Mouse (Mus musculus) CH12.LX (cell line): Measurements from ENCODE around the gene Ccdc155. TPM values are rescaled to one million over a fixed set of nuclear protein-coding genes. Genes with fewer than 3 reads are reported as not detected.

Experiments used
- DNase-seq: peaks from one replicate; pipeline ENCODE4 v3.0.0-alpha.2; 2013; ENCODE audit errors: extremely low read depth
- H3K27ac ChIP-seq: 2 replicates; pipeline ENCODE4 v1.5.1; 2012; ENCODE audit warnings: low read depth, mild to moderate bottlenecking, control low read depth, moderate library complexity; ENCODE audit not compliant: insufficient read depth
- H3K27me3 ChIP-seq: replicated peaks from 2 replicates; pipeline ENCODE3; 2012; ENCODE audit warnings: inconsistent platforms
- H3K36me3 ChIP-seq, 2 experiments: replicated peaks in 1 of 2; 2 replicates each; pipeline versions ENCODE3 to v1.6.1; 2012; ENCODE audit warnings: inconsistent platforms in 1 of 2, low read length in 1 of 2, mild to moderate bottlenecking in 1 of 2, mixed read lengths in 1 of 2, moderate library complexity in 1 of 2; ENCODE audit not compliant: control insufficient read depth in 1 of 2, insufficient read depth in 1 of 2
- H3K4me1 ChIP-seq, 2 experiments: 2 replicates each; pipeline ENCODE4 v1.6.1; 2012; ENCODE audit warnings: inconsistent platforms in 1 of 2, moderate library complexity in 1 of 2; ENCODE audit not compliant: insufficient read depth in 2 of 2, control insufficient read depth in 1 of 2
- H3K4me2 ChIP-seq: 2 replicates; pipeline ENCODE4 v1.6.1; 2012; ENCODE audit warnings: low read depth, mild to moderate bottlenecking, control low read depth; ENCODE audit not compliant: poor library complexity, insufficient read depth, severe bottlenecking
- H3K4me3 ChIP-seq, 3 experiments: fragments of 150-350 bp in 1 of 3; sonication (generic) in 1 of 3; replicated peaks in 1 of 3; 2 replicates each; pipeline versions ENCODE3 to v1.5.1; 2011 to 2012; ENCODE audit warnings: low read depth in 2 of 3, low read length in 2 of 3, mild to moderate bottlenecking in 2 of 3, moderate library complexity in 2 of 3, control low read depth in 1 of 3, improper control_type of control experiment in 1 of 3, inconsistent platforms in 1 of 3, mixed read lengths in 1 of 3; ENCODE audit not compliant: poor library complexity in 1 of 3
- H3K79me2 ChIP-seq: replicated peaks from 2 replicates; pipeline ENCODE4 v1.6.1; 2012; ENCODE audit warnings: mild to moderate bottlenecking, moderate library complexity; ENCODE audit not compliant: control insufficient read depth, poor library complexity, insufficient read depth, severe bottlenecking; ENCODE audit errors: extremely low read depth
- H3K9ac ChIP-seq: 2 replicates; pipeline ENCODE4 v1.6.1; 2012; ENCODE audit warnings: low read depth, mild to moderate bottlenecking, control low read depth, moderate library complexity; ENCODE audit not compliant: insufficient read depth
- H3K9me3 ChIP-seq: replicated peaks from 2 replicates; pipeline ENCODE3; 2012; ENCODE audit warnings: low read length, inconsistent platforms, mixed read lengths
- BHLHE40 ChIP-seq: IDR thresholded peaks from 2 replicates; pipeline ENCODE4 v1.6.1; 2011; ENCODE audit warnings: mild to moderate bottlenecking, low read depth, low read length, improper control_type of control experiment
- CHD1 ChIP-seq: IDR thresholded peaks from 2 replicates; pipeline ENCODE4 v1.6.1; 2012; ENCODE audit warnings: low read depth, low read length, improper control_type of control experiment, inconsistent platforms
- CHD2 ChIP-seq: IDR thresholded peaks from 2 replicates; pipeline ENCODE4 v1.6.1; 2011; ENCODE audit warnings: low read length, improper control_type of control experiment
- CTCF ChIP-seq, 2 experiments: IDR thresholded peaks in 1 of 2; conservative IDR thresholded peaks in 1 of 2; 2 replicates each; pipeline ENCODE4 v1.5.1; 2011 to 2012; ENCODE audit warnings: low read depth in 2 of 2, low read length in 2 of 2, improper control_type of control experiment in 1 of 2, inconsistent platforms in 1 of 2, mild to moderate bottlenecking in 1 of 2, moderate library complexity in 1 of 2
- ETS1 ChIP-seq: conservative IDR thresholded peaks from 2 replicates; pipeline ENCODE4 v1.6.1; 2012; ENCODE audit warnings: low read depth, mild to moderate bottlenecking, inconsistent platforms, low read length, improper control_type of control experiment, moderate library complexity
- GABPA ChIP-seq: IDR thresholded peaks from 2 replicates; pipeline ENCODE4 v1.6.1; 2012; ENCODE audit warnings: low read depth, low read length, improper control_type of control experiment, inconsistent platforms; ENCODE audit not compliant: insufficient replicate concordance
- IRF4 ChIP-seq: IDR thresholded peaks from 2 replicates; pipeline ENCODE4 v1.6.1; 2014; ENCODE audit warnings: low read depth, mild to moderate bottlenecking, inconsistent platforms, low read length, improper control_type of control experiment
- JUN ChIP-seq: IDR thresholded peaks from 2 replicates; pipeline ENCODE4 v1.6.1; 2011; ENCODE audit warnings: low read depth, mild to moderate bottlenecking, low read length, improper control_type of control experiment, moderate library complexity; ENCODE audit not compliant: insufficient read depth
- JUND ChIP-seq: conservative IDR thresholded peaks from 2 replicates; pipeline ENCODE4 v1.6.1; 2011; ENCODE audit warnings: low read depth, low read length, improper control_type of control experiment
- KAT2A ChIP-seq: IDR thresholded peaks from 2 replicates; pipeline ENCODE4 v1.6.1; 2012; ENCODE audit warnings: low read length, improper control_type of control experiment, inconsistent platforms; ENCODE audit not compliant: insufficient replicate concordance
- MAX ChIP-seq: IDR thresholded peaks from 2 replicates; pipeline ENCODE4 v1.6.1; 2011; ENCODE audit warnings: low read length, improper control_type of control experiment
- MEF2A ChIP-seq: IDR thresholded peaks from 2 replicates; pipeline ENCODE4 v1.6.1; 2014; ENCODE audit warnings: low read depth, mild to moderate bottlenecking, inconsistent platforms, low read length, improper control_type of control experiment, borderline replicate concordance
- MYC ChIP-seq: IDR thresholded peaks from 2 replicates; pipeline ENCODE4 v1.6.1; 2011; ENCODE audit warnings: low read depth, mild to moderate bottlenecking, improper control_type of control experiment, low read length
- POLR2A ChIP-seq: IDR thresholded peaks from 2 replicates; pipeline ENCODE4 v1.6.1; 2011; ENCODE audit warnings: low read depth, mild to moderate bottlenecking, improper control_type of control experiment, low read length
- RCOR1 ChIP-seq: conservative IDR thresholded peaks from 2 replicates; pipeline ENCODE4 v1.6.1; 2012; ENCODE audit warnings: low read depth, mild to moderate bottlenecking, inconsistent platforms, low read length, improper control_type of control experiment
- SIN3A ChIP-seq: IDR thresholded peaks from 2 replicates; pipeline ENCODE4 v1.6.1; 2012; ENCODE audit warnings: low read length, improper control_type of control experiment, inconsistent platforms
- UBTF ChIP-seq: IDR thresholded peaks from 2 replicates; pipeline ENCODE4 v1.6.1; 2012; ENCODE audit warnings: low read depth, mild to moderate bottlenecking, inconsistent platforms, low read length, improper control_type of control experiment, moderate library complexity
- USF1 ChIP-seq: IDR thresholded peaks from 2 replicates; pipeline ENCODE4 v1.6.1; 2014; ENCODE audit warnings: low read depth, mild to moderate bottlenecking, inconsistent platforms, low read length, improper control_type of control experiment
- ZNF384 ChIP-seq: IDR thresholded peaks from 2 replicates; pipeline ENCODE4 v1.6.1; 2012; ENCODE audit warnings: low read depth, low read length, improper control_type of control experiment, inconsistent platforms
- dilution Hi-C: fragments of 300-500 bp; cut with MboI; formaldehyde crosslinking; loops from 2 replicates; pipeline ENCODE4 v1.14.3; 2020; ENCODE audit warnings: low sequenced_read_pairs; ENCODE audit not compliant: extremely low pct_unique_long_range_greater_than_20kb, extremely low pct_ligation_motif_present
- in situ Hi-C: fragments of 300-500 bp; cut with MboI; formaldehyde crosslinking; loops from 3 replicates; pipeline ENCODE4 v1.14.3; 2019; ENCODE audit warnings: low sequenced_read_pairs, low pct_ligation_motif_present, low pct_unique_long_range_greater_than_20kb, mixed read lengths
- polyA plus RNA-seq: library from polyadenylated mRNA; unstranded; fragments of >175 nt; gene quantifications from 2 replicates; pipeline ENCODE4 v1.2.1, GENCODE M21; 2012; ENCODE audit warnings: low read depth; ENCODE audit not compliant: insufficient read length
- total RNA-seq, 2 experiments: library from RNA; depleted of rRNA; stranded (reverse); fragments of 300-350 nt in 1 of 2; fragments of >200 nt in 1 of 2; gene quantifications; 2 replicates each; pipeline ENCODE4 v1.2.3; 2012 to 2014

The Ccdc155 gene
- total and polyA plus RNA-seq, 3 experiments: not detected

- Histone ChIP-seq H3K9me3 (peaks cover 8% of the 10 kb centered on the region), H3K4me2 (peak overlapping the region; percentile 58; the same call in 1 of the 2 replicates), H3K27ac (no peak overlapping the region), H3K79me2 (no peaks in the 10 kb centered on the region), H3K27me3 (peaks cover 24% of the 10 kb centered on the region), H3K9ac (no peak overlapping the region), H3K36me3 (no peaks in the 10 kb centered on the region), H3K4me3 (no peak overlapping the region), H3K4me1 (peaks cover 9 to 33% of the 10 kb centered on the region in 2 experiments; a peak in 3 of 4 replicates)
- TF ChIP-seq CHD2 (no peak), ZNF384 (peak; percentile 6; the same call in 1 of the 2 replicates)
- dilution Hi-C loops (no loop called here), in situ Hi-C loops (no loop called here)
- DNase-seq: no peak
Observed at GRCm38 (mm10) chr7:45212356-45212755, 7.7 kb upstream of the Ccdc155 start.

- dilution Hi-C loops (no loop called here), in situ Hi-C loops (no loop called here)
- H3K9ac ChIP-seq: no peak within 1 kb of the TSS; the same call in 1 of the 2 replicates
- H3K4me1 ChIP-seq: peaks cover 6 to 28% of the 10 kb centered on the region in 2 experiments; a peak in 3 of 4 replicates
- H3K27me3 ChIP-seq: peaks cover 24% of the 10 kb centered on the region
- peak; percentile 76 for TF ChIP-seq JUND
- TF ChIP-seq IRF4: peak; percentile 82
- TF ChIP-seq KAT2A: no peak
- TF ChIP-seq MYC: 0 out of 2 replicates have a peak, but pooled peaks have one; percentile 32
- TF ChIP-seq SIN3A: 0 out of 2 replicates have a peak, but pooled peaks have one; percentile 55
- no peak for TF ChIP-seq MEF2A
- peak; percentile 41; the same call in 1 of the 2 replicates for TF ChIP-seq JUN
- peak; percentile 20; the same call in 1 of the 2 replicates for TF ChIP-seq MAX
- H3K9me3 ChIP-seq: peaks cover 11% of the 10 kb centered on the region
- H3K27ac ChIP-seq: no peak within 1 kb of the TSS
- H3K4me2 ChIP-seq: peak within 1 kb of the TSS; percentile 58; the same call in 1 of the 2 replicates
- no peaks in the 10 kb centered on the region for H3K36me3 ChIP-seq
- H3K79me2 ChIP-seq: no peaks in the 10 kb centered on the region
- DNase-seq: no peak
- peak within 1 kb of the TSS in 1 of 3 experiments; percentile 29 for H3K4me3 ChIP-seq
Observed at GRCm38 (mm10) chr7:45211851-45212251, 7.2 kb upstream of the Ccdc155 start, which contains the start of gene Dkkl1. Gene Dkkl1 (minus strand): TSS chr7:45212147.

GRCm38 (mm10) chr7:45211070-45211469 lies 6.4 kb upstream of the Ccdc155 start:
- no peaks in the 10 kb centered on the region for H3K79me2 ChIP-seq
- no peak overlapping the region for H3K4me2 ChIP-seq
- DNase-seq: no peak
- dilution Hi-C loops: no loop called here
- no peak overlapping the region for H3K9ac ChIP-seq
- TF ChIP-seq KAT2A (no peak), GABPA (no peak), RCOR1 (no peak), UBTF (no peak), POLR2A (no peak), MAX (no peak), SIN3A (no peak), USF1 (no peak), CHD1 (no peak), CTCF (conservative IDR thresholded peaks at IDR 0.05 in 1 of 2, IDR thresholded peaks at IDR 0.05 in 1 of 2; ENCODE audit: low read depth in 2 of 2, low read length in 2 of 2) (no peak), BHLHE40 (no peak), ETS1 (no peak)
- H3K4me3 ChIP-seq: no peak overlapping the region
- H3K9me3 ChIP-seq: peaks cover 11% of the 10 kb centered on the region
- H3K36me3 ChIP-seq: no peaks in the 10 kb centered on the region
- H3K27me3 ChIP-seq: peaks cover 24% of the 10 kb centered on the region
- in situ Hi-C loops: no loop called here
- peaks cover 3 to 24% of the 10 kb centered on the region in 2 experiments; a peak in 3 of 4 replicates for H3K4me1 ChIP-seq
- H3K27ac ChIP-seq: no peak overlapping the region
